Mouse (Mus musculus) A20 (cell line): ENCODE results near the gene Gm3336.

Experiments used
- DNase-seq: peaks from one replicate; pipeline ENCODE4 v3.0.0-alpha.2; 2011; ENCODE audit warnings: low read depth, low spot score

Gene Gm3336

DNA sequence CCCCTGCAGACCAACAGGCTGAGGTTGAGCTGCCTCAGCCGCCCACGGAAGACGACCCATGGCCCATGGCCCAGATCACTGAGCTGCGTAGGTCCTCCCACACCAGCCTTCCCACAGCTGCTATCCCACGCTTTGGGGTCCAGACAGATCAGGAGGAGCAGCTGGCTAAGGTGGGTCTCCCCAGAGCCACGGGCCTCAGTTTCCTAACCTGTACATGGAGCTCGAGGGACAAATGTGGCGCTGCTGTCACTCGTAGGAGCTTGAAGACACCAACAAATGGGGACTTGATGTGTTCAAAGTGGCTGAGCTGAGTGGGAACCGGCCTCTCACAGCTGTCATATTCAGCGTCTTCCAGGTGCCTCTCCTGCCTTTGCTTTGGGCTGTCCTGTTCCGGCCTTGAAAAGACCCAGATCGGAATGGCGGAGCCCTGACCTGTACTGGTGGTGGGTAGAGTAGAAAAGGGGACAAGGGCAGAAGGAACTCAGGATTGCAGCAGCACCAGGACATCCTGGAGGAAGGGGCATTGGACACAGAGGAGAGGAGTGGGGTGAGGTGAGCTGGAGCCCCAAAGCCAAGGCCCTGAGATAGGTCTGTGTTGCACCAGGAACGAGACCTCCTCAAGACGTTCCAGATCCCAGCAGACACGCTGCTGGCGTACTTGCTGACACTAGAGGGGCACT is 29.0 kb downstream of the Gm3336 start:
- DNase-seq, result no peak

DNA sequence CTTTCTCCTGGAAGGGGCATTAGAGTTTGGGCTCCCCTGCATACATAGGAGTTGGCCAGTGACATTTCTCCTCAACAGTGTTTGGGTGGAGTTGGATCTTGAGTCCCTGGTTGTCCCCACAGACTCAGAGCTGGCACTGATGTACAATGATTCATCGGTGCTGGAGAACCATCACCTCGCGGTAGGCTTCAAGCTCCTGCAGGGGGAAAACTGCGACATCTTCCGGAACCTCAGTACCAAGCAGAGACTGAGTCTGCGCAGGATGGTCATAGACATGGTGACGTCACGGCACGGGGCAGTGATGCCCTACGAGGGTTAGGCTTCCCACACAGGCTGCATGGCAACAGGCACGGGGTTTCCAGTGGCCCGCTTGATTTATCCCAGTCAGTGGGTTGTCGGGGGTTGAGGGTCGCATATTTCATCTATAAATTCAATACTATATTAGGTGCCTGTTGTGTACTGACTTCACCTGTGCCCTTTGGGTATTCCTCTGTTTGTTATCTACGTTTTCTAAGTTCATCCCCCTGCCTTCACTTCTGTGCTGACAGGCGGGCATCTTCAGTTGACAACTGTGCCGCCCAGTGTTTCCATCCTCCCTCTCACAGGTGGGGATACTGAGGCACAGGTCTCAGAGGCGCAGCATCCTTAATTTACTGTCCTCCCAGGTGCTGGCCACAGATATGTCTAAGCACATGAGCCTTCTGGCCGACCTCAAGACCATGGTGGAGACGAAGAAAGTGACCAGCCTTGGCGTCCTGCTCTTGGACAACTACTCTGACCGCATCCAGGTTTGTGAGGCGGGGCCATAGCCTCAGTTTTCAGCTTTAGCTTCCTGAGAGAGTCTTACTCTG is 30.1 kb downstream of the Gm3336 start:
- no peak for DNase-seq

DNA sequence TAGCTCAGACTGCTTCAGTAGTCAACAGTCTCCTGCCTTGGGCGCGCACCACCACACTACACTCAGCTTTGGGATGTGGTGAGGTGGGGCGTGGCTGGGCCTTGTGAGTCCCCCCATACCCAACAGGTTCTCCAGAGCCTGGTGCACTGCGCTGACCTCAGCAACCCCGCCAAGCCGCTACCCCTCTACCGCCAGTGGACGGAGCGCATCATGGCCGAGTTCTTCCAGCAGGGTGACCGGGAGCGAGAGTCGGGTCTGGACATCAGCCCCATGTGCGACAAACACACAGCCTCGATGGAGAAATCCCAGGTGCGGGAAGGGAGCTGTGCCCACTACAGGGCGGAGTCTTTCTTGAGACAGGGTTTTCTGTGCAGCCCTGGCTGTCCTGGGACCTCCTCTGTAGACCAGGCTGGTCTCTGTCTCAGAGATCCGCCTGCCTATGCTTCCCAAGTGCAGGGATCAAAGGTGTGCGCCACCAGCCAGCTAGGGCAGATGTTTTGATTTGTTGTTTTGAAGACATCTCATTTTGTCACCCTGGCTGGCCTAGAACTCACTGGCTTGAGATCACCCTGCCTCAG is 30.8 kb downstream of the Gm3336 start:
- no peak for DNase-seq

DNA sequence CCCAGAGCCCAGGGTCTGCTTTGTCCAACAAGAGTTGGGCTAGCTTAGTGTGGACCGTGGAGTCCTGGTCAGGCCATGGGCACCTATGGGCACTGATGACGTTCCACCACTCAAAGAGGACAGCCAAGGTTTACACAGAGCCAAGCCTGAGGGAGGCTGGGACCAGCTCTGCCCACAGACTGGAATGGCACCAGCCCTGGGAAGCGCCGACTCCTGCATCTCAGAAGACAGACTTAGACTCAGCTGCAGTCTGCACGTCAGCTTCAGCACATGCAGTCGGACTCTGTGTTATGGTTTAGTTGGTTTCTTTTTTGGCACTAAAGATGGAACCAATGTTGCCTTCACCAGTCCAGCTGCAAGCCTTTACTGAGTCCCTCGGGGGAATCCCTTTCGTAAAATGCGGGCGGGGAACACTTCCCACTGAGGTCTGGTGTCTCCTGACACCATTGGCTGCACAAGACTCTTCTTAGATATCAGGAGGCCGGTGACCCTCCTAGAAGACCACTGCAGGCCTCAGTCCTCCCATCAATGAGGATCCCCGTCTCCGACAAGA is 31.9 kb downstream of the Gm3336 start:
- DNase-seq, result no peak

DNA sequence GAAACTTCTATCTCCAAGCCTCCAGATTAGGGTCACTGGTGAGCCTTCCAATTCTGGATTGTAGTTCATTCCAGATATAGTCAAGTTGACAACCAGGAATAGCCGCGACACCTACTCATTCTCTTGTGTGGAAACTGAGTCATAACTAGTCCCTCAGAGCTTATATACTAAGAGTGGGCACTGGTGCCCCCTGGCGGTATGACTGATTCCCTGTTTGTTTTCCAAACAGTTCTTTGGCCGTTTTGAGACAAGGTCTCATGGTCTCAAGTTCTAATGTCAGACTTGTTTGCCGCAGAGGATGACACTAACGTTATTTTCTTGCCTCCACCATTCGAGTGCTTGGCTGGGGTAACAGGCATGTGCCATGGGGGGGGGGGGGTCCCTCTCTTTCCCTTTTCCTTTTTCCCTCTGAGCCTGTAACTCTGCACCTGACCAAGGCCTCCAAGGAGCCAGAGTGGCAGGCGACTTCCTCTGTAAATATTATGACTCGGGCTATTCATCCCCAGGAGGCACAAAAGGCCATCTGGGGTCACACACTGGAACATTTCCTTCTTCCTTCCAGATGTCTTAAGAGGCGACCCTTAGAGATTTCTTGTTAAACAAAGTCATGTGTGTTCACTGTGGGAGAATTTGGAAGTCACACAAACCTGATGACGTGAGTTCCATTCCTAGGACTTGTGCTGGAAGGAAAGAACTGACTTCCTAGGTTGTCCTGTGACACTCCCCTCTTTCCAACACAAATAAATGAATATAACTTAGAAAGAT is 33.8 kb downstream of the Gm3336 start:
- peak; percentile 84 for DNase-seq

DNA sequence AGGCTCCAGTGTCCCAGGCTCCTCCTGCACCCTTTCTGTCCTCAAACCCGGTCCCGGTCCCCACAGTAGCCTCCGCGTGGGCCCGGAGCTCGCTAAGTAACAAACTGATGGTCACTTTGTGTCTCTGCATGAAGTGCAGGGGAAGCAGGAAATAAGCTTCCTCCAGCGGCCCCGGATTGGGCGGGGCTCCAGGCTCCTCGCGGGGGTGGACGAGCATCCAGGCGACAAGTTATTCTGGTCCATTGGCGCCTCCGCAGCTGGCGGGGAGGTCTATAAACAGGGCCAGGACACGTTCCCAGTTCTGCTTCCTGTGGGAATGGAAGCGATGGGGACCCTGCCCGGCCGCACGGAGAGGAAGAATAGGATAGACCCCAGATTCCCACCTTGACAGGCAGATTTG is 34.8 kb downstream of the Gm3336 start:
- DNase-seq, result peak; percentile 82

DNA sequence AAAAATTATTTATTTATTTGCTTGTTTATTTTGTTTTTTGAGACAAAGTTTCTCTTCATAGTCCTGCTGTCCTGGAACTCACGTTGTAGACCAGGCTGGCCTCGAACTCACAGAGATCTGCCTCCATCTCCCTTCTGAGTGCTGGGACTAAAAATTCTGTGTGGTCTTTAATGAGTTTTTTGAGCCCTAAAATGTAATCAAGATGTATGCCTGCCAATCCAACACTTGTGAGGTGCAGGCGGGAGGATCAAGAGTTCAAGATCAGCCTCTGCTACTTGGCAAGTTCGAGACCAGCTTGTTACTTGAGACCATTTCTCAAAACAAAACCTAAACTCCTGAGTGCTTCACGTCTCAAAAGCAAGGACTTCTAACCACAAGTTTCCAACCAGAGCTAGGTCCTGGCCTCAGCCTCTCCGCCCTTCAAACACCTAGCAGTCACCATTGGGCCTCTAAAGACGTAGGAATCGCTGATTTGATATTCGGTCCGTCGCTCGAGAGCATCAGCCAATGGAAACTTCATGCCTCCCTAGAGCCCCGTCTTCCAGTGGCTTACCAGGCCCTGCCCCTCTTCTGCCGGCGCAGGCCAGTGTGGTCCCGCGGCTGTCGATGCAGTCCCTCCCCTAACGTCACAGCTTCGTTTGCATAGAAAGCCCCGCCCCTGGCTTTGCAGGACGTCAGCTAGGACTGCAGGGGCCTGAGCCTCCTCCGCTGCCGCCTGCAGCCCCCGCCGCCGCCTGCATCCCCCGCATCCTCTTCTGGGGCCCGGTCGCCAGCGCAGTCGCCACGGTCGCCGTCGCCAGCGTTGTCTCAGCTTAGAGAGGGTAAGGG is 35.9 kb downstream of the Gm3336 start, which contains the start of gene Rab3a:
TSS of gene Rab3a (plus strand) at position 637 of the 828 bp plus-strand sequence.
- DNase-seq, result peak; percentile 99

DNA sequence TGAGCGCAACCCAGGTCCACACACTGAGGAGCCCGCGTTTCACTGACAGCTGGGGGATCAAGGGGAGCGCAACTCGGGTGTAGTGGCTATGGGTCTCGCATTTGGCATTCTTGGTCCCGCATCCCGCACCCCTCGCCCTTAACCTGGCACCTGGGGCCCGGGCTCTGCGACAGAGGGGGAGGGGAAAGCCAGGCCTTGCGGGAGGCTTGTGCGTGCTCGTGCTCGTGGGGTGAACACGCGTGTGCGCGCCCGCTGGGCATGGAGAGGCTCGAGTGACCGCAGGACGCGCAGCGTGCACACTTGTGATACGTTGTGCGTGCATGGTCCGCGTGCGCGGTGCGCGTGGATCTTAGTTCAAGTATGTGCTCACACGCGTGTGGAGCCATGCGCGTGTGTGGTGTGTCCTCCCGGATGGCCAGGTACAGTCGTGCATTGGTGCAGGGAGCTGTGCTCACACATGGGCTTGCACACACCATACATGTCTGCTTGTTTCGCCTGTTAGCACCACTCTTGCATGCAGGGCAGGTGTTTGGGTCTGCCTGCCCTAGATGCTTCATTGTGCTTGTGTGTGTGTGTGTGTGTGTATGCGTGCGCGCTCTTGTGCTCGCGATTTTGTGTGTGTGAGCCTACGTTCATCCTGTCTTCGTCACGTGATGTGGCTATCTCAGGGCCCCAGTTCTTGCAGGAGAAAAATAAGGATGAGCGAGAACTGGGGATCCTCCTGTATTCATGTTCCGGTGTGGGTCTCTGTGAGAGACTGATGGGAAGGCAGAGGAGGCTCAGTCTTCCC is 36.7 kb downstream of the Gm3336 start:
- peak; percentile 50 for DNase-seq

DNA sequence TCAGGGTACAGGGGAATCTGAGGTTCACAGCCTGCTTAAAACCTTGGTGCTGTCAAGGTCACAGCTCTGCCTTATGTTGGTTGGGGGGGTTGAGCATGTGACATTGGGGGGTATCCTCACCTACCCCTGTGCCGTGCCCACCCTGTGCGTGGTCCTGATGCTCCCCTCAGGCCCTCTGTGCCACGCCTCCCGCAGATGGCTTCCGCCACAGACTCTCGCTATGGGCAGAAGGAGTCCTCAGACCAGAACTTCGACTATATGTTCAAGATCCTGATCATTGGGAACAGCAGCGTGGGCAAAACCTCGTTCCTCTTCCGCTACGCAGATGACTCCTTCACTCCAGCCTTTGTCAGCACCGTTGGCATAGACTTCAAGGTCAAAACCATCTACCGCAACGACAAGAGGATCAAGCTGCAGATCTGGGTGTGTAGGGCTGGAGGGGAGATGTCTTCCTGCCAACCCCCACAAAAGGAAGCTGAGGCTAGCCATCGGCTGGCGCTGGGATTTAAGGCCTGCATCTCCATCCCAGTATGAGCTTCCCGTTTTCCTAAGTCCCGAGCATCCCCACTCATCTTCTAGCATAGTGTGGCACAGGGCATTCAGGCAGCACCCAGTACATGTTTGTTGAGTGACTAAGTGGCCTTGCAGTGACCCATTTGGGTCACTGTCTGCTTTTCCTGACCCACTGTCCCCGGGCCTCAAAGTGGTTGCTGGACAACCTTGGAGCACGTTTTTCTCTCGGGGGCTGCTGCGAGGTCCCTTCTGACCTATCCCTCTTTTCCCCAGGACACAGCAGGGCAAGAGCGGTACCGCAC is 37.5 kb downstream of the Gm3336 start:
- DNase-seq, result no peak

DNA sequence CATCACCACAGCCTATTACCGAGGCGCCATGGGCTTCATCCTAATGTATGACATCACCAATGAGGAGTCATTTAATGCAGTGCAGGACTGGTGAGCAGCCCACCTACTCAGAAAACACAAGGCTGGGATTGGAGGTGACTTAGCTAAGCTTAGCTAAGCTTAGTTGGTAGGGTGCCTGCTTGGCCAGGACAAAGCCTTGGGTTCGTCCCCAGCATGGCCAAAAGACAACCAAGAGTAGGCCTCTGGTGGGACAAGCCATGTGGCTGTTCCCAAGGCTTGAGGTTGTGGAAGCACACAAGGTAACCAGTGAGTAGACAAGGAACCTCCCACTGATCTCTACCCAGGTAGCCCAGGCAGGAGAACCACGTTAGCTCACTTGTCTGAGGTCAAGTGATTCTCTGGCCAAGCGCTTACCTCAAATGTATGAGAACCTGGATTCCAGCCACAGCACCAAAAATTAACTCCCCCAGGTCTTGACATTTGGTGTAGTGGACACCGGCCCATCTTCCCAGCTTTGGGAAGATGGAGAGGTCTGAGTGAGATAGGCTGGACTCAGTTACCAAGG is 38.2 kb downstream of the Gm3336 start:
- no peak for DNase-seq

DNA sequence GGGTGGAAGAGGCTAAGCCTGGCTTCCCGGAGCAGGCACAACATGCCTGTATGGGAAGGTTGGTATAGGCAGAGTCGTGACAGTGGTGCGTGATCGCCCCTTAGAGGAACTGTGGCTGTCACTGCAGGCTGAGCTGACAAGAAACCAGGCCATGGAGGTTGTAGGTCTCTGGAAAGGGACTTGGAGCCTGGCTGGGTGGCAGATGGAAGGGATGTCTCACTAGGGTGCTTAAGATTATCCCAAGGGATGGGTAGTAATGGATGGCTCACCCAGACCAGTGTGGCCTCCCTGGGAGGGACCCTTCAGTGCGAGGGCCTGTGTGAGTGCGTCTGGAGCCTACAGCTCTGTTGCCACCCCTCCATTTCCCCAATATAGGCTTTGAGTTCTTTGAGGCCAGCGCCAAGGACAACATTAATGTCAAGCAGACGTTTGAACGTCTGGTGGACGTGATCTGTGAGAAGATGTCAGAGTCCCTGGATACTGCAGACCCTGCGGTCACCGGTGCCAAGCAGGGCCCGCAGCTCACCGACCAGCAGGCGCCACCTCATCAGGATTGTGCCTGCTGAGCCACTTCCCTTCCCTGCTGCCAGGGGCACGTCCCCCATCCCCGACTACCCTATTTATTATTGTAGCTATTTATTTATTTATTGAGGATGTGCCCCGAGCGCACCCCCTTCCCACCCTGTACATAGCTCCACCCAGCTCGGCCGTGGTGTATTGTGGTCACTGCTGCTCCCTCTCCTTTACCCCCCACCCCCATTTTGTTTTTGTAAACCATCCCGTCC is 39.4 kb downstream of the Gm3336 start:
- peak; percentile 63 for DNase-seq

DNA sequence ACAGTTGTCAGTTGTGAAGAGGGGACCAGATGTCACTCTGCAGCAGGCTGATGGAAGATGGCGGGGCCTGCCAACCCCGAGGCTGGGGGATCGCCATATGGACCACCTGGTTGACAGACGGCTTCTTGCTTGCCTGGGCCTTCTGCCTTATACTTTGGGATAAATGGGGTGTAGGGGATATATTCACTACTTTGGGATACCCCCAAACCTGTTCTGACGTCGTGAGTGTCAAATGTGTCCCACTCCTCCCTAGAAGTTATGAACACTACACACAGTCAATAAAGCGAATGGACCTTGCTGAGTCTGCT is 39.9 kb downstream of the Gm3336 start:
- DNase-seq, result no peak

DNA sequence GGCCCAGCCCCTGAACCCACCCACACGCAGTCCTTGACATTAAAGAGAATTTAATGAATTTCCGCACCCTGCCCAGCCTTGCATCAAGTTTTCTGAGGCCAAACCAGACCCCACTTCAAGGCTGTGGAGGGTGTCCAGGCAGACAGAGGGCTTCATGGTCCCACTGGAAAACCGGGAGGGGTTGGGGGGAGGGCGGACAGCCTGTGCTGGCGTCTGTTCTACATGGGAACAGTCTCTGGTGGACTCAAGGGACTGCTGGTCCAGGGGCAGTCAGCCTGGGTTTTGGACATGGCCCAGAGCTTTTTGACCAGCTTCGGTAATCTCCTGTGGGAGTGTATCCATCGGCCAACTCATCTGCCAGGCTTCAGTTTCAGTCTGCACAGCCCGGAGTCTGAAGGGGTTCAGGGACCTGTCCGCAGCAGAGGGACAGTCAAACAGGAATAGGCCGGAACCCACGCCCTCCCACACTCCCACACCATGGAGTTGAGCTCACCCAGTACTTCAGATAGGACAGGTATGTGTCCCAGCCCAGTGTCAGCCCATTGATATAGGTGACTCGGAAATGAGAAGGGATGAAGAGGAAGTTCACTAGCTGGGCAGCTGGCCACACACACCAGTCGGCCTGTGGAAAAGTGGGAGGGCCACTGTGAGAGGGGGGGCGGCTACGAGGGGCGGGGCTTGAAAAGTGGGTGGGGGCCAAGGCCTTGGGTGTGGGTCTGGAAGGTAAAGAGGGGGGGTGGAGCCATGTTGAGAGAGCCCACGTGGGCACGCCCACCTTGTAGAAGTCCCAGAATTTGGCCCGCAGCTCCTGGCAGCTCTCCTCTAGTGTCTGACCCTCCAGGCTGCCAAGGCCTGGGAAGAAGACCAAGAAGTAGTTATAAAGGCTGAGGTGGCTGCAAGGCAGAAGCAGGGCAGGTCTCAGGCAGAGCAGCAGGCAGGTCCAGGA is 40.5 kb downstream of the Gm3336 start:
- DNase-seq, result no peak

DNA sequence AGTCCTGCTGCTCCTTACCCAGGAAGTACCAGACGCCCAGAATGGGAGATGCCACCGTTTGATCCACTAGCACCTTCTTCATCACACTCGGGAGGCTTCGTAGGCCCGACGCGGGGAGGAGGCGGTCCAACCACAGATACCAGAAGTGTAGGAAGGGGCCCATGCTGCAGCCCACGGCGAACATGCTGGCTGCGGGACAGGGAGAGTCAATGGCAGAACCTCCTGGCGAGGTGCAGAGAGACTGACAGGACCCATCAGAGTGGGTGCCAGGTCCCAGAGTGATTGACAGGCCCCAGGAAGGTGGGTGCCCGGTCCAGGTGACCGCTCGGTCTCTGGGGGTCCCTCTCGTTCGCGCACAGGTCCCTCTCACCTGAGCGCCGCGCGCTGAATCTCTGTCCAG is 42.0 kb downstream of the Gm3336 start:
- DNase-seq, result peak; percentile 60

DNA sequence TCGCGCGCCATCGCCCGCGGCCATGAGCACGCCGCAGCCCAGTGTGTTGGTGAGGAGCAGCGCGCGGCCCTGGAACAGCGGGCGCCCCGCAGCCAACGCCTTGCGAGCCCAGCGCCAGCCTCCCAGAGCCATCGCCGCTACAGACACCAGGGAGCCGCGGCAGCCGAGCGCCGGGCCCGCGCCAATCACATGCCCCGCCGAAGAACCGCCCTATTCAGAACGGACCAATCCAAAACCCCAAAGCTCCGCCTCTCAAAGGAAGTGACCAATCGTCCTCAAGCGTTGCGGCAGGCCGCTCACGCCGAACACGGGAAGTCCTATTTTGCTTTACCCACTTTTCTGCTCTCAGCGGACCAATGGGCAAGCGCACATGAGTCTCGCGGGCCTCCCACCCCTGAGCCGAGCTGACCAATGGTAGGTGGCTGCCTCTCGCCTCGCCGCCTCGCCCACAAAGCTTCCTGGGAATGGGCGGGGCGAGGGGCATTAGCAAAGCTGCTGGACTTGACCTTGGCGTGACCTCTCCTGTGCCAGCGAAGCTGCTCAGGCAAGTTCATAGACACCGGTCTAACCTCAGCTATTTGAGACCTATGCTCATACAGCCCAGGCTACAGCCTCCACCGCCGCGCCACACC is 42.5 kb downstream of the Gm3336 start, which contains the start of gene Mpv17l2:
TSS of gene Mpv17l2 (minus strand) at position 172 of the 632 bp plus-strand sequence.
- DNase-seq, result peak; percentile 99

DNA sequence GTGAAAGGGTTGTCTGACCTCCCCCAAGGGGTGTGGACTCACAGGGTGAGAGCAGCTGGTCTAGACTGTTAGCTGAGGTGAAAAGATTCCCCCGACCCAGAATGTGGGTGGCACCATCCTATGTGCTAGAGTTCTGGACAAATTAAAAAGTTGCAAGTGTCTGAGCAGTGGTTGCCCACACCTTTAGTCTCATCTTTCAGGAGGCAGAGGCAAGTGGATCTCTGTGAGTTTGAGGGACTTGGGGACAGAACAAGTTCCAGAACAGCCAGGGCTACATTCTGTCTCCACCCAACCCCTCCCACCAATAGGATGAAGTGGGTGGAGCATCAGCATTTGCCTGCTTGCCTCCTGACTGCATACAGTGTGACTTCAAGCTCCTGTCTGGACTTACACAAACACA is 43.8 kb downstream of the Gm3336 start:
- DNase-seq, result peak; percentile 63
